Comparison of ENCODE assay signal across 29 mouse cellular contexts in genomic region chr5:99887133-99887532, GRCm38 (mm10). TPM values are rescaled to one million over a fixed set of nuclear protein-coding genes. Genes with fewer than 3 reads are reported as not detected.
DNase-seq lines count a peak whose midpoint lies in the region; ATAC-seq lines count a peak whose summit lies in the region.
"Had no signal": no experiment of that assay in that cellular context is flagged by ENCODE, and none has a peak within 500 bp of the region (broad histone marks: within the 10 kb centered on the region; RNA-seq: fewer than 3 reads in every experiment).

No protein-coding gene starts in this region.

- H3K9ac ChIP-seq in liver, embryonic 11.5 days (ENCODE audit: low read depth, low read length): no peak overlapping the region
- H3K9ac ChIP-seq: embryonic facial prominence, embryonic 13.5 days; embryonic facial prominence, embryonic 15.5 days; forebrain, embryonic 12.5 days had no signal

- peak; percentile 0 for DNase-seq in liver, embryonic 11.5 days (ENCODE audit: low spot score)
- DNase-seq in liver: no peak
- DNase-seq in gastrocnemius, postnatal 10 days: no peak
- DNase-seq in left cerebral cortex, postnatal 10 days (ENCODE audit: extremely low spot score in 1 of 2, low spot score in 2 of 2): no peak
- DNase-seq: adrenal gland, adult 8-10 months; adrenal gland, postnatal 14 days; adrenal gland, postnatal 36 days; B cell, adult 2 months; cerebellum, adult 11-12 months; cerebellum, adult 2 months; cerebellum, adult 9-10 months; cerebellum, postnatal 10 days; cerebellum, postnatal 25 days; embryo, embryonic 11 days had no signal

- H3K27me3 ChIP-seq in liver, embryonic 11.5 days (replicated peaks; ENCODE audit: control insufficient read depth, insufficient read depth, low read length): no peaks in the 10 kb centered on the region
- H3K27me3 ChIP-seq: CH12.LX; embryonic facial prominence, embryonic 13.5 days; embryonic facial prominence, embryonic 15.5 days; forebrain, embryonic 12.5 days had no signal

- H3K4me2 ChIP-seq in liver, embryonic 11.5 days: no peak overlapping the region
- H3K4me2 ChIP-seq: embryonic facial prominence, embryonic 13.5 days; embryonic facial prominence, embryonic 15.5 days; forebrain, embryonic 12.5 days had no signal

- H3K27ac ChIP-seq in liver, embryonic 11.5 days (ENCODE audit: low read depth, low read length): no peak overlapping the region
- H3K27ac ChIP-seq: embryonic facial prominence, embryonic 13.5 days; embryonic facial prominence, embryonic 15.5 days; forebrain, embryonic 10.5 days; forebrain, embryonic 12.5 days had no signal

- intact Hi-C loops in left cerebral cortex, postnatal 10 days (cut with DNase I): loop anchor here (10.0 kb wide), 1 partner anchor 462 kb away; no protein-coding TSS in a partner anchor

- no peak for ATAC-seq in liver, embryonic 11.5 days (replicated peaks; ENCODE audit: low FRiP score)
- ATAC-seq in hematopoietic stem cell, adult 5-6 weeks (replicated peaks in 1 of 2; ENCODE audit: insufficient read depth in 1 of 2, low FRiP score in 2 of 2, low TSS enrichment in 1 of 2, low read depth in 1 of 2, poor library complexity in 2 of 2, severe bottlenecking in 2 of 2): peak; percentile 59 to 60; a peak in 3 of 4 replicates
- peak; percentile 75 for ATAC-seq in megakaryocyte progenitor cell, adult 5-6 weeks (replicated peaks; ENCODE audit: poor library complexity)
- ATAC-seq: activated CD4-positive, CD25-positive, alpha-beta regulatory T cell, adult 4 months; CD4-positive, CD25-positive, alpha-beta regulatory T cell, adult 4 months; forebrain, embryonic 14.5 days; forebrain, embryonic 16.5 days; Patski had no signal

- WGBS in liver, embryonic 11.5 days: 61% methylated on average over 1 of the region's 1 CpGs

- H3K4me3 ChIP-seq in liver, embryonic 11.5 days (ENCODE audit: low read depth, low read length): no peak overlapping the region
- H3K4me3 ChIP-seq: embryonic facial prominence, embryonic 13.5 days; embryonic facial prominence, embryonic 15.5 days; erythroblast, embryonic 14.5 days; forebrain, embryonic 10.5 days; forebrain, embryonic 12.5 days had no signal

- H3K4me1 ChIP-seq in liver, embryonic 11.5 days (replicated peaks; ENCODE audit: control insufficient read depth, insufficient read depth, low read length): no peaks in the 10 kb centered on the region
- H3K4me1 ChIP-seq: embryonic facial prominence, embryonic 13.5 days; embryonic facial prominence, embryonic 15.5 days; forebrain, embryonic 12.5 days had no signal

- no peaks in the 10 kb centered on the region for H3K9me3 ChIP-seq in liver, embryonic 11.5 days (ENCODE audit: control insufficient read depth, low read length)
- H3K9me3 ChIP-seq: embryonic facial prominence, embryonic 13.5 days; embryonic facial prominence, embryonic 15.5 days; forebrain, embryonic 10.5 days; forebrain, embryonic 12.5 days had no signal

- no peaks in the 10 kb centered on the region for H3K36me3 ChIP-seq in liver, embryonic 11.5 days (ENCODE audit: control insufficient read depth, insufficient read depth, low read length)
- H3K36me3 ChIP-seq: embryonic facial prominence, embryonic 13.5 days; embryonic facial prominence, embryonic 15.5 days; forebrain, embryonic 10.5 days; forebrain, embryonic 12.5 days; G1E had no signal

RNA-seq across cellular contexts. Expression of gene Vamp9, which starts 18.9 kb away (rescaled TPM):
- polyA plus RNA-seq in liver, embryonic 11.5 days (2014; fragmentation: Nextera tagmentation; extraction: Ambion mirVana): not detected in 2 replicates
- not detected in 2 replicates for total RNA-seq in hematopoietic stem cell, adult 5-6 weeks (2017)
- not detected in 2 replicates for total RNA-seq in megakaryocyte progenitor cell, adult 5-6 weeks (2015)
- total RNA-seq in megakaryocyte progenitor cell, adult 5-6 weeks (2017): not detected in 2 replicates
- total RNA-seq in gastrocnemius, postnatal 10 days (2021): under 1 TPM; 0.49 to 0.56 TPM
- total RNA-seq in left cerebral cortex, postnatal 10 days (2021): under 1 TPM in 1 of 2 experiments, not detected in 1; 0.51 TPM
- total RNA-seq: adrenal gland, postnatal 14 days; CH12.LX; G1E had no signal
- polyA plus RNA-seq: activated CD4-positive, CD25-positive, alpha-beta regulatory T cell, adult 4 months; cerebellum, adult 2 months; embryonic facial prominence, embryonic 11.5 days; erythroblast, embryonic 14.5 days; G1E; Patski had no signal
